Mouse (Mus musculus): ENCODE measurements at regions not wholly inside any gene's neighbourhood (a gene's known extent, or its start where the extent isn't known, plus 50 kb on each side); places are given as distances from the start of the nearest gene placed in this dataset.

DNA sequence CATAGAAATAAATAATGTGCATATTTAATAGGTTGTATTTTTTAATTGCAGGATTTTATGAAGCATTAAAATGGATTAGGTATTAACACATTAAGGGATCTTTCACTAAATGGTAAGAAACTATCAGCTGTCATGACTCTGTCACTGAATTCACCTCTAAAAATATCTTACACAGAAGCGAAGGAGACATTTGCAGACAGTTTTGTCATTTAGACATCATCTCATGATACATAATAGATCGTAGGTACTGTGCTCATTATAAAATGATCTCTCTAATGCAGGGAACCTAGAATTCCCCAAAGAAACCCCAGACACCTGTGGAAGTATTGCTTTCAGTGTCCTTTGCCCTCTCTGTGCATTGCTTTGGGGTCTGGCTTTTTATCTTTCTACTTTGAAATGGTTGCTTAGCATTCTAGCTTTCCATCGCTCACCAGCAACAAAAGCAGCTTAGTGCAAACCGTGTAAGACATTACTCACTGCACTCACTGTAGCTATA, 1270.5 kb downstream of the Olfm4 start:
- Histone ChIP-seq H3K27me3 (no peaks in the 10 kb centered on the region), H3K27ac (no peak overlapping the region), H3K36me3 (replicated peaks) (no peaks in the 10 kb centered on the region), H3K9me3 (no peaks in the 10 kb centered on the region), H3K4me3 (replicated peaks) (no peak overlapping the region), H3K4me1 (no peaks in the 10 kb centered on the region), H3K4me2 (no peak overlapping the region), H3K9ac (no peak overlapping the region)
- no peak for ATAC-seq (ENCODE audit: low FRiP score)
- 75% methylated on average over 4 of the region's 4 CpGs for WGBS

DNA sequence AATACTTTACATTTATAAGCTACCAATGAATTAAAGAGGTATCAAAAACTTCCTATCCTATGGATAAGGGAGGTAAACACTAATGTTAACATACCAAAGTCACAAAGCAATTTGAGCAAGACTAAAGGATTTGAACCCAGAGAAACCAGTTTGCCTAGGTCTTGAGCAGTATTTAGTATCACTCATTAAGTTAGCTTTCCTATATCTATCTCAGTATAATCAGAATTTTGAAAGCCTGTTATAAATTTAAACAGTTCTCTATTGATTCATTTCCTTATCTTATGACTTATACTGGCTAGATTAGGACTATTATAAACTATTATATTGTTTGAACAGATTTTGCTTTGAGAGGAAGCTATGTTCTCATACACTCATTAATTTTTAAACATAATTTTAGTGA, 1271.5 kb downstream of the Olfm4 start:
- Histone ChIP-seq H3K27me3 (no peaks in the 10 kb centered on the region), H3K36me3 (replicated peaks) (no peaks in the 10 kb centered on the region), H3K4me1 (no peaks in the 10 kb centered on the region), H3K27ac (no peak overlapping the region), H3K4me2 (no peak overlapping the region), H3K9me3 (no peaks in the 10 kb centered on the region), H3K4me3 (replicated peaks) (no peak overlapping the region), H3K9ac (no peak overlapping the region)
- no peak for ATAC-seq (ENCODE audit: low FRiP score)

- H3K4me1 ChIP-seq: no peaks in the 10 kb centered on the region
- no peak overlapping the region for H3K4me2 ChIP-seq
- H3K27ac ChIP-seq: no peak overlapping the region
- ATAC-seq (ENCODE audit: low FRiP score): no peak
- no peaks in the 10 kb centered on the region for H3K9me3 ChIP-seq
- H3K9ac ChIP-seq: no peak overlapping the region
- 49% methylated on average over 3 of the region's 3 CpGs for WGBS
- H3K27me3 ChIP-seq: no peaks in the 10 kb centered on the region
- no peak overlapping the region for H3K4me3 ChIP-seq (replicated peaks)
- no peaks in the 10 kb centered on the region for H3K36me3 ChIP-seq (replicated peaks)
These were observed 1283.9 kb downstream of the Olfm4 start for GRCm38 (mm10) chr14:81267637-81268373.

GRCm38 (mm10) chr14:81287489-81288025, 1303.7 kb downstream of the Olfm4 start:
- H3K9ac ChIP-seq: no peak overlapping the region
- no peaks in the 10 kb centered on the region for H3K27me3 ChIP-seq
- no peaks in the 10 kb centered on the region for H3K36me3 ChIP-seq (replicated peaks)
- no peak overlapping the region for H3K4me3 ChIP-seq (replicated peaks)
- ATAC-seq (ENCODE audit: low FRiP score): no peak
- H3K9me3 ChIP-seq: no peaks in the 10 kb centered on the region
- H3K4me1 ChIP-seq: no peaks in the 10 kb centered on the region
- no peak overlapping the region for H3K27ac ChIP-seq
- 85% methylated on average over 3 of the region's 3 CpGs for WGBS
- no peak overlapping the region for H3K4me2 ChIP-seq

- H3K9ac ChIP-seq: no peak overlapping the region
These were observed 1323.3 kb downstream of the Olfm4 start for GRCm38 (mm10) chr14:81307160-81307559.

GRCm38 (mm10) chr14:81341058-81341457, 1357.2 kb downstream of the Olfm4 start:
- Histone ChIP-seq H3K4me2 (no peak overlapping the region), H3K27ac (no peak overlapping the region), H3K9me3 (no peaks in the 10 kb centered on the region), H3K9ac (no peak overlapping the region), H3K4me3 (replicated peaks) (no peak overlapping the region), H3K36me3 (replicated peaks) (no peaks in the 10 kb centered on the region), H3K4me1 (no peaks in the 10 kb centered on the region), H3K27me3 (no peaks in the 10 kb centered on the region)
- 74% methylated on average over 2 of the region's 2 CpGs for WGBS
- no peak for ATAC-seq (ENCODE audit: low FRiP score)

More at GRCm38 (mm10) chr14:81307160-81307559, 1323.3 kb downstream of the Olfm4 start:
- no peak overlapping the region for H3K4me2 ChIP-seq
- H3K27ac ChIP-seq: no peak overlapping the region
- ATAC-seq (ENCODE audit: low FRiP score): peak; percentile 78; the same call in 1 of the 2 replicates
- no peaks in the 10 kb centered on the region for H3K27me3 ChIP-seq
- no peaks in the 10 kb centered on the region for H3K4me1 ChIP-seq
- no peaks in the 10 kb centered on the region for H3K9me3 ChIP-seq
- WGBS: 54% methylated on average over 4 of the region's 4 CpGs
- no peak overlapping the region for H3K4me3 ChIP-seq (replicated peaks)
- no peaks in the 10 kb centered on the region for H3K36me3 ChIP-seq (replicated peaks)

DNA sequence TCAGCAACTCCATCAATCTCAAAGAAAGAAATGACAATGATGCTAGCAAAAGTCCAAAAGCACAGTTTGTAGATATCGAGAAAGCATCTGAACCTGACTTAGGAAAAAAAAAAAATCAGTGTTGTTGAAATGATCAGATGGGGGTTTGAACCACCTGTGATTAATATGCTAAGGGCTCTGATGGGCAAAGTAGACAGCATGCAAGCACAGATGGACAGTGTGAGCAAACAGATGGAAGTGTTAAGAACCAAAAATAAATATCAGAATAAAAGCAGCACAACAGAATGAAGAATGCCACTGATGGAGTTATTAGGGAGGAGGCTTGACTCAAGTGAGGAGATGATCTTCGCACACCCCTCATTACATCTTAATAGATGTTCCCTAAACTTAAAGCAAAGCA, 1403.7 kb downstream of the Olfm4 start:
- Histone ChIP-seq H3K4me2 (no peak overlapping the region), H3K27ac (no peak overlapping the region)
- 85% methylated on average over 2 of the region's 2 CpGs for WGBS

More for the DNA sequence above, 1403.7 kb downstream of the Olfm4 start:
- Histone ChIP-seq H3K4me1 (no peaks in the 10 kb centered on the region), H3K27me3 (no peaks in the 10 kb centered on the region), H3K4me3 (replicated peaks) (no peak overlapping the region), H3K9ac (no peak overlapping the region), H3K9me3 (no peaks in the 10 kb centered on the region), H3K36me3 (replicated peaks) (no peaks in the 10 kb centered on the region)
- ATAC-seq (ENCODE audit: low FRiP score): no peak
